Mouse (Mus musculus) leukemia stem cell, adult 10-12 weeks (primary cell): ENCODE measurements around the gene Cwh43. TPM values are rescaled to one million over a fixed set of nuclear protein-coding genes. Genes with fewer than 3 reads are reported as not detected.

Source experiments
- polyA plus RNA-seq: library from polyadenylated mRNA; stranded (reverse); fragments of >175 nt; gene quantifications from 2 replicates; pipeline ENCODE4 v1.2.3, GENCODE M21; 2012; ENCODE audit warnings: low replicate concordance

Cwh43 gene
- polyA plus RNA-seq, result not detected in 2 replicates

DNA sequence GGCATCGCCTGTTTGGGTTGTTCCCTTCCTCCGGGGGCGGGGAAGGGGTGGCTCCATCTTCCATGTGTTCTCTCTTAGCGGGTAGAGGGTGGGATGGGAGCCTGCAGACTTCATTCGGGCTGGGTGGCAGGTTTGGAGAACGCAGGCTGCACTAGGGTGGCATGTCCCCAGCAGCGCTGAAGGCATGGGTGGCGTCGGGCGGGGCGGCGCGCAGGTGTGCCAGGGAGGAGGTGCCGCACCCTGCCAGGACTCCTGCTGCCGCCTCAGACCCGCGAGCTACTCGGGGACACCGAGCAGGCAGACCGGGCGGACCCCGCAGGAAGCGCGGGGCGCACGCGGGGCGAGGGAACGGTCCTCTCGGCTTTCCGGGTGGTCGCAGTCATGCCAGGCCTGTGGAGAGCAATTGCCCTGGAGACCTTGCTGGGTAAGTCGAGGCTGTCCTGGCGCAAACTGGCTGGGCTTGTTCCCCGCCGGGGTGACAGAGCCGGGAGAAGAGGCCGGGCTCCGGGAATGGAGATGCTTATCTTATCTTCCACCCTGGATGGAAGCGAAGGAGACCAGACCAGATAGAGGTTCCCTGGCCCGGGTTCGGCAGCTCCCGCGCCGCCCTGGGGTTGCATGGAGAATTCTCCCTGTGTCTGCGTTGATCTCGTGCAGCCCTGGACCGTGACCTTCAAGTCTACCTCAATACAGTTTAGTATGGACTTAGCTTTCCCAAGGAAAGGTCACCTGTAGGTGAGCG is at the start of gene Cwh43:
Gene Cwh43 (plus strand): TSS at position 95 of the 742 bp plus-strand sequence.

GRCm38 (mm10) chr5:73480700-73481099 is 74.8 kb downstream of the Cwh43 start, which contains the start of gene Dcun1d4:
TSS of gene Dcun1d4 (plus strand) at chr5:73481000.

Other genes with a start within 250 kb of the Cwh43 start
- gene Fryl, start 149.5 kb upstream of the Cwh43 start, polyA plus RNA-seq, result 70.3 and 95.0 TPM in 2 replicates
- 12.7 and 123 TPM in 2 replicates for gene Ociad1, start 113.3 kb upstream of the Cwh43 start, polyA plus RNA-seq
- gene Ociad2, start 65.0 kb upstream of the Cwh43 start, polyA plus RNA-seq, result not detected in 2 replicates
- gene Dcun1d4, start 74.9 kb downstream of the Cwh43 start, polyA plus RNA-seq, result 9.3 and 11.7 TPM in 2 replicates
- not detected in 2 replicates for gene Lrrc66, start 226.5 kb downstream of the Cwh43 start, polyA plus RNA-seq
- 0.30 and 0.71 TPM in 2 replicates for gene Sgcb, start 241.7 kb downstream of the Cwh43 start, polyA plus RNA-seq
- gene Spata18, start 245.3 kb downstream of the Cwh43 start, polyA plus RNA-seq, result not detected in 2 replicates